Mouse (Mus musculus) left cerebral cortex, adult 11 months (tissue): Measurements from ENCODE around the gene Ube3c.
"Not testable (repeated sequence)": the region's sequence is repeated elsewhere in the genome, so short reads cannot be mapped to it uniquely, and the experiment has no call there.

Source experiments
- DNase-seq: peaks from one replicate; pipeline ENCODE4 v3.0.0; 2022; ENCODE audit warnings: low spot score

The Ube3c gene

GRCm38 (mm10) chr5:29568848-29569377 lies at the start of gene Ube3c:
Gene Ube3c (plus strand): TSS chr5:29569242.
- DNase-seq = peak; percentile 98

GRCm38 (mm10) chr5:29560111-29560510 lies 8.9 kb upstream of the Ube3c start:
- no peak for DNase-seq

- DNase-seq = no peak
Measured at GRCm38 (mm10) chr5:29560667-29561066, 8.4 kb upstream of the Ube3c start.

- DNase-seq = no peak
Measured at GRCm38 (mm10) chr5:29569378-29570280, 587 bp downstream of the Ube3c start.

GRCm38 (mm10) chr5:29574286-29574685 lies 5.2 kb downstream of the Ube3c start:
- DNase-seq = not testable (repeated sequence)

- DNase-seq = no peak
Measured at GRCm38 (mm10) chr5:29575085-29575484, 6.0 kb downstream of the Ube3c start.

- DNase-seq = no peak
Measured at GRCm38 (mm10) chr5:29577795-29578631, 9.0 kb downstream of the Ube3c start.

- no peak for DNase-seq
Measured at GRCm38 (mm10) chr5:29583880-29584595, 15.0 kb downstream of the Ube3c start.

GRCm38 (mm10) chr5:29592161-29592560 lies 23.1 kb downstream of the Ube3c start:
- not testable (repeated sequence) for DNase-seq

- DNase-seq = no peak
Measured at GRCm38 (mm10) chr5:29606546-29606945, 37.5 kb downstream of the Ube3c start.

GRCm38 (mm10) chr5:29625610-29626009 lies 56.6 kb downstream of the Ube3c start:
- no peak for DNase-seq

- no peak for DNase-seq
Measured at GRCm38 (mm10) chr5:29629941-29630340, 60.9 kb downstream of the Ube3c start.

GRCm38 (mm10) chr5:29631711-29632110 lies 62.7 kb downstream of the Ube3c start:
- no peak for DNase-seq

- DNase-seq = no peak
Measured at GRCm38 (mm10) chr5:29636298-29636697, 67.3 kb downstream of the Ube3c start.

- DNase-seq = no peak
Measured at GRCm38 (mm10) chr5:29636884-29637283, 67.8 kb downstream of the Ube3c start.

GRCm38 (mm10) chr5:29641124-29641884 lies 72.3 kb downstream of the Ube3c start:
- no peak for DNase-seq

- DNase-seq = no peak
Measured at GRCm38 (mm10) chr5:29651696-29652095, 82.7 kb downstream of the Ube3c start.

GRCm38 (mm10) chr5:29657590-29658339 lies 88.7 kb downstream of the Ube3c start:
- no peak for DNase-seq

- not testable (repeated sequence) for DNase-seq
Measured at GRCm38 (mm10) chr5:29661246-29661645, 92.2 kb downstream of the Ube3c start.

GRCm38 (mm10) chr5:29665391-29665790 lies 96.3 kb downstream of the Ube3c start:
- DNase-seq = no peak
